Mouse (Mus musculus): ENCODE results near the gene Zfp408. TPM values are rescaled to one million over a fixed set of nuclear protein-coding genes. Genes with fewer than 3 reads are reported as not detected.

Gene Zfp408
- 0.56 and 0.74 TPM in 2 replicates for polyA plus RNA-seq (2012)

DNA sequence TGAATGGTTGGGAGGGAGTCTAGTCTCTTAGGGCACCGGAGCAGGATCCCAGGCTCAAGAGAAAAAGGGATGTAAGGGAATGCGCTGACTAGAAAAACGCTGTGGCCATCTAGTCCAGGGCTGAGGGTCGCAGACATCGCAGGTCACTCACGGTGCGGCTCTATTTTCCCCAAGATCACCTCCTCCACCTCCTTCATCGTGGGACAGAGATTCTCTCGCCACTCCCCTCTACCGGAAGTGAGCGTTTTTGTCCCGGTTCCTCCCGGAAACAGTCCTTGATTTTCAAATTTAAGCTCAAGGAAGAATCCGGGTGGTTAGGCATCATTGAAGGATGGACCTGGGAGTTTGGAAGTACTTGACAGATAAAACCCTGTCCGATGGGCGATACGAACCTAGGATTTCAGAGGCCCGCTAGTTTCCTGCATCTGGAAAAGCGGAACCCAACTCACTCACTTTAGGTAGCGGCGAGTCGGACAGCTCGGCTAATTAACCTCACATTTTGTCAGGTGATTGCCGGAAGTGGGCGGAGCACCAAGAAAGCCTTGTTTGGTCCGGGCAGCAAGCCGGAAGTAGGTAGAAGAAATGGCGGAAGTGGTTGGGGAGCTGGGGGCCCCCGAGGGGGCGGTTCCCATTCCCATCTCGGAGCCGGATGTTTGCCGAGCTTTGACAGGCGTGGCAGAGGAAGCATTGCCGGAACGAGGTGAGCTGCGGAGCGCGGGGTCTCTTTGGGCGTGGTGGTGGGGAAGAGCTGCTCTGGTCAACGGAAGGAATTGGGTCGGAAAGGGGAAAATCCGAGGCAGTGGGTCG, at the start of gene Zfp408, which contains the start of gene Arhgap1:
Gene Zfp408, minus strand, starts transcription at position 239 of the 807 bp plus-strand sequence.
Gene Arhgap1, plus strand, starts transcription at position 308 of the 807 bp plus-strand sequence.
- Histone ChIP-seq H3K9me3 (ENCODE audit: control insufficient read depth, low read length) (0 out of 2 replicates have a peak, but pooled peaks cover 2% of the 10 kb centered on the region), H3K4me3 (replicated peaks) (peak within 1 kb of the TSS; percentile 73), H3K36me3 (ENCODE audit: control insufficient read depth) (peaks cover 64% of the 10 kb centered on the region), H3K4me1 (ENCODE audit: control insufficient read depth) (peaks cover 46% of the 10 kb centered on the region), H3K27me3 (ENCODE audit: control insufficient read depth) (no peaks in the 10 kb centered on the region)
- TF ChIP-seq TAL1 (IDR thresholded peaks at IDR 0.05; ENCODE audit: low read length) (no peak), GATA1 (IDR thresholded peaks at IDR 0.05; ENCODE audit: low read length) (no peak)

DNA sequence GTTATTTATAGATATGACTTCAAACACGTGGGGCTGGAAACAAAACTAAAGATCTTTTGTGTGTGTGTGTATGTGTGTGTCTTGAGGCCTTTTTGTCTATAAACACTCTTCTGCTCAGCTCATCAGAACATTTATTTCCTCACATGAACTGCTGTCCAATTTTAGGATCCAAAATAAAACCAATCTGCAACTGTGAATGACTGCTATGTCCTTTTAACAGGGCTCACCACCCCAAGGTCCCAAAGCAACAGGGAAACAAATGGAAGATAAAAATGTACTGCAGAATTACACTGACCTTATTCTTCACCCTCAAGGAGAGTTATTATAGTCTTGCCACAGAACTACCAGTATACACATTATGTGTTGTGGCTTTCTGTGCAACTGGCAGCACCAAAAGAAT, 49.6 kb upstream of the Zfp408 start:
- Histone ChIP-seq H3K36me3 (ENCODE audit: control insufficient read depth) (peaks cover 12% of the 10 kb centered on the region), H3K9me3 (ENCODE audit: control insufficient read depth, low read length) (no peaks in the 10 kb centered on the region), H3K27me3 (ENCODE audit: control insufficient read depth) (no peaks in the 10 kb centered on the region), H3K4me1 (ENCODE audit: control insufficient read depth) (no peaks in the 10 kb centered on the region), H3K4me3 (replicated peaks) (no peak overlapping the region)
- TF ChIP-seq GATA1 (IDR thresholded peaks at IDR 0.05; ENCODE audit: low read length) (no peak), TAL1 (IDR thresholded peaks at IDR 0.05; ENCODE audit: low read length) (no peak)

DNA sequence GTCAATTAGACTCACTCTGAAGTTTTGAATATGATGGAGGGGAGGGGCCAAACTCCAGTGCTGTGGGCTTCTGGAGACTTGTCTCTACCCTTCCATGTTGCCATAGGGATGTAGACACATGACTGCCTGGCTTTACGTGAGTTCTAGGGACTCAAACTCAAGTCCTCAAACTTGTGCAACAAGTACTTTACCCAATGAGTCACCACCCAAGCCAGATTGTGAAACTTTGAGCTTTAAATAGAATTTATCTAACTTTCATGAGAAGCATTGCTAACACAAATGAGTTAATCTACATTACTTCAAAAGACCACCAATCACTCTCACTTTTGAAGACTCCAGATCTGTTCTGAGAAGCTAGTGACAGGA, 46.6 kb upstream of the Zfp408 start:
- no peaks in the 10 kb centered on the region for H3K27me3 ChIP-seq (ENCODE audit: control insufficient read depth)
- no peaks in the 10 kb centered on the region for H3K9me3 ChIP-seq (ENCODE audit: control insufficient read depth, low read length)
- TF ChIP-seq GATA1 (IDR thresholded peaks at IDR 0.05; ENCODE audit: low read length) (no peak), TAL1 (IDR thresholded peaks at IDR 0.05; ENCODE audit: low read length) (no peak)
- H3K36me3 ChIP-seq (ENCODE audit: control insufficient read depth): peaks cover 32% of the 10 kb centered on the region
- no peak overlapping the region for H3K4me3 ChIP-seq (replicated peaks)
- H3K4me1 ChIP-seq (ENCODE audit: control insufficient read depth): no peaks in the 10 kb centered on the region

DNA sequence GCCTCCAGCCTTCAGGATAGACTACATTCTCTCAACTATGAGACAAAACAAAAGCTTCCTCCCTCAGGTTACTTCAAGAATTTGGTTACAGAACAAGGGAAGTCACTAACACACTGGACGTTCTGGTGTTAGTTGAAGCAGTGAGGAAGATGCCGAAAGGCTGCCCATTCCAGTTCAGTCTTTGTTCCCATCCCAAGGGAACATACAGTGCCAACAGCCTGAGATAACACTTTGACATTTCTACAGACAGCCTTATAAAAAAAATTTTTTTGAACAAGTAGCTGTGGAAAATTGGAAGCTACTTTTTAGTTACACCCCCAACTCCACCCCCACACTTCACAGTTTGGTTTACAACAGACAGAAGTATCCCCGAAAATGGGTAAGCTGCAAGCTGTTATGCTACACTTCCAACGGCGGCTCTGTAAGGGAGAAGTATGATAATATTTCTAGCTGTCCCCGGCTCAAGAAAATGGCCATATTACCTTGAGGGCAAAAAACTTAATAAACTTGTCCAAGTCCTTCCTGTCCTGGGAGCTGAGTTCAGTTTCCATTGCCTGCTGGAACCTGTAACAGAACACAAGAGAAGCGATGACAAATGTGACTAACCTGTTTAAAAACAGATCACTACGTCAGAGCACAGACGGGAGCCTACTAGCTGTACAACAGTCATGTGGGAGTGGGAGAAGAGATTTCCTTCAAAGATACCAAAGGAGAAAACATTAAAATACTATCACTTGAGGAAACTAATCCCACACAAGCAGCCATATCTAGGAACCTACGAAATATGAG, 46.0 kb upstream of the Zfp408 start:
- no peak overlapping the region for H3K4me3 ChIP-seq (replicated peaks)
- no peaks in the 10 kb centered on the region for H3K4me1 ChIP-seq (ENCODE audit: control insufficient read depth)
- TF ChIP-seq TAL1 (IDR thresholded peaks at IDR 0.05; ENCODE audit: low read length) (no peak), GATA1 (IDR thresholded peaks at IDR 0.05; ENCODE audit: low read length) (no peak)
- H3K36me3 ChIP-seq (ENCODE audit: control insufficient read depth): peaks cover 36% of the 10 kb centered on the region
- H3K9me3 ChIP-seq (ENCODE audit: control insufficient read depth, low read length): no peaks in the 10 kb centered on the region
- no peaks in the 10 kb centered on the region for H3K27me3 ChIP-seq (ENCODE audit: control insufficient read depth)

DNA sequence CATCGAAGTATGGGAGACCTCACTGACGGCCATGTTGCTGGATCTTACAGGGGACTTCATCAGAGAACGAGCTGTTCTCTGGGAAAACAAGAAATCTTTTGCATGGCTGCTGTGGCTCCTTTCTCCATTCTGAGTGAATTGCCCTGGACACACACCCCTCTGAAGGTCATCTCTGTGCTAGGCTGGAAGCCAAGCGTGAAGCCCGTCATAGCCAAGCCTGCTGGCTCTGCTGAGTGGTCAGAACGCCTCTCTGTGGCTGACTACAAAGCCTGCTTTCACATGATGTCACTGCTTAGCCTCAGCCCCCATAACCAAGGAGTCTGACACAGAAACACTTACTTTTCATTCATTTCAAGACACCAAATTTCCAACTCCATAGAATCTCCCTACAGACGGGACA, 39.9 kb upstream of the Zfp408 start:
- H3K9me3 ChIP-seq (ENCODE audit: control insufficient read depth, low read length): no peaks in the 10 kb centered on the region
- H3K4me3 ChIP-seq (replicated peaks): no peak overlapping the region
- no peaks in the 10 kb centered on the region for H3K4me1 ChIP-seq (ENCODE audit: control insufficient read depth)
- H3K36me3 ChIP-seq (ENCODE audit: control insufficient read depth): peaks cover 72% of the 10 kb centered on the region
- TF ChIP-seq TAL1 (IDR thresholded peaks at IDR 0.05; ENCODE audit: low read length): no peak
- no peak for TF ChIP-seq GATA1 (IDR thresholded peaks at IDR 0.05; ENCODE audit: low read length)
- no peaks in the 10 kb centered on the region for H3K27me3 ChIP-seq (ENCODE audit: control insufficient read depth)

DNA sequence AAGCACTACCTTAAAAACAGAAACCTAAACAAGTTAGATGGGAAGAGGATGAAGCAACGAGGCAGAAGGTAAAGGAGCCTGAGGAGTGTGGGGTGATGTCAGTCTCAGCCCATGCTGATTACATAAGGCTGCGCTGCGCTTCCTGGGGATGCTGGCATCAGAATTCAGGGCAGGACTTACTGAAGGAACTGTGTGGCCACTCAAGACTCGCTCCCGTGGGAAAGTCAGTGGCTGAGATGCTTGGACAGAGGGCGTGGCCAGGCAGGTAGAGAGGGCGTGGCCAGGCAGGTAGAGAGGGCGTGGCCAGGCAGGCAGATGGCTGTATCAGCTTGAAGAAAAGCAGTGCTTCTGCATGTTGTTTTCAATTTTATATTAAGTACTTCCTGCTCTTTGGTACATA, 34.3 kb upstream of the Zfp408 start:
- H3K4me3 ChIP-seq (replicated peaks): no peak overlapping the region
- H3K27me3 ChIP-seq (ENCODE audit: control insufficient read depth): no peaks in the 10 kb centered on the region
- no peak for TF ChIP-seq TAL1 (IDR thresholded peaks at IDR 0.05; ENCODE audit: low read length)
- no peak for TF ChIP-seq GATA1 (IDR thresholded peaks at IDR 0.05; ENCODE audit: low read length)
- peaks cover 91% of the 10 kb centered on the region for H3K36me3 ChIP-seq (ENCODE audit: control insufficient read depth)
- no peaks in the 10 kb centered on the region for H3K9me3 ChIP-seq (ENCODE audit: control insufficient read depth, low read length)
- H3K4me1 ChIP-seq (ENCODE audit: control insufficient read depth): peaks cover 7% of the 10 kb centered on the region

DNA sequence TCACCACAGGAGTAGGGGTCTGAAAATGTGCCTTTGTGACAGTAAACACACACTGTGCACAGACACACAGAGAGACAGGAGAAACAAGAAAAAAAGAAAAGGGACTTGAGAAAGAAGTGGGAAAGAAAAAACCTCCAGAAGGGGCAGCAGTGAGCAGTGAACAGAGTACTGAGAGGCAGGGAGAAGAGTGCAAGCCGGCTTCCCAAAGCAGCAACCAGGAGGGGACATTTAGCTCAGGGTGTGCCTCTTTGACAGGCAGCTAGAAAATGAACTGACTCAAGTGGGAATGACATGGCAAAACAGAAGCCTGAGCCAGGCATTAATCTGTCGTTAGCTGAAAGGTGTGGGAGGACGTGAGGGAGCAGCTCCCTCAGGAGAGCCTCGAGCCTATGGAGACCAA, 33.3 kb upstream of the Zfp408 start:
- no peaks in the 10 kb centered on the region for H3K9me3 ChIP-seq (ENCODE audit: control insufficient read depth, low read length)
- peaks cover 92% of the 10 kb centered on the region for H3K36me3 ChIP-seq (ENCODE audit: control insufficient read depth)
- TF ChIP-seq TAL1 (IDR thresholded peaks at IDR 0.05; ENCODE audit: low read length) (no peak), GATA1 (IDR thresholded peaks at IDR 0.05; ENCODE audit: low read length) (no peak)
- H3K4me1 ChIP-seq (ENCODE audit: control insufficient read depth): peaks cover 7% of the 10 kb centered on the region
- H3K27me3 ChIP-seq (ENCODE audit: control insufficient read depth): no peaks in the 10 kb centered on the region
- H3K4me3 ChIP-seq (replicated peaks): no peak overlapping the region

DNA sequence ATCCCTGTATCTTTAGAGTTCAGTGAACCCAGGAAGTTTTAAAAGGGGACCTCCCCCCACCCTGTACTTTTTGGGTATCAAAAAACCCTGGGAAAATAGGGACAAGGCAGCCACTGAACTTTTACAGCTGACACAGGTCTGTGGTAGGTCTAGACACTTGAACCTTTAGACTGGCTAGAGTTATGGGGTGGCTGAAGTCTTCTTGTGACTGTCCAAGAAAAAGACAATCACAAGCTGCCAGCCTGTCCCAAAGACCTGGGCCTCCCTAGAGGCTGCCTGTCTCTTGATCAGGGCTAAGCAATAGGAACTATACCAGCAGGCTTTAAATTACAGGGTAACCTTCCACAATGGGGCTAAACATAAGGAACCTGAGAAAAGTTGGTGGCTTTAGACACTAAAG, 27.4 kb upstream of the Zfp408 start:
- Histone ChIP-seq H3K4me3 (replicated peaks) (no peak overlapping the region), H3K4me1 (ENCODE audit: control insufficient read depth) (no peaks in the 10 kb centered on the region), H3K27me3 (ENCODE audit: control insufficient read depth) (no peaks in the 10 kb centered on the region), H3K36me3 (ENCODE audit: control insufficient read depth) (peaks cover 94% of the 10 kb centered on the region), H3K9me3 (ENCODE audit: control insufficient read depth, low read length) (no peaks in the 10 kb centered on the region)
- TF ChIP-seq GATA1 (IDR thresholded peaks at IDR 0.05; ENCODE audit: low read length) (no peak), TAL1 (IDR thresholded peaks at IDR 0.05; ENCODE audit: low read length) (no peak)

DNA sequence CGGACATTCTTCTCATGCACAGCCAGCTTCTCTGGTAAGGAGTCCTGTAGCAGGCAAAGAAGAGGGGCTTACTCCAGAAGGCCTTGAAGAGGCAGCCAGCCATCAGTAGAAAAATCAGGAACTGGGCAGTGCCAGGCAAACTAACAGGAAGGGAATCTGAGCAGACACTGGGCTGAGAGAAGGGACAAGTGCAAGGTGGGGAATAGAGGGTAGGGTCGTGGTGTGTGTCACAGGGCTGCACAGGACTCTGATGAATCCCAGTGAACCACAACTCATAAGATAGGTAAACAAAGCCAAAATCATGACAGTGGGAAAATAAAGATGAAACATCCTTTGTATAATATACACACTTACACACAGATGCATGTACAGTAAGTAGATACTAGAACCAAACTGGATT, 26.8 kb upstream of the Zfp408 start:
- Histone ChIP-seq H3K27me3 (ENCODE audit: control insufficient read depth) (no peaks in the 10 kb centered on the region), H3K36me3 (ENCODE audit: control insufficient read depth) (peaks cover 94% of the 10 kb centered on the region), H3K9me3 (ENCODE audit: control insufficient read depth, low read length) (no peaks in the 10 kb centered on the region), H3K4me3 (replicated peaks) (no peak overlapping the region), H3K4me1 (ENCODE audit: control insufficient read depth) (no peaks in the 10 kb centered on the region)
- TF ChIP-seq GATA1 (IDR thresholded peaks at IDR 0.05; ENCODE audit: low read length) (no peak), TAL1 (IDR thresholded peaks at IDR 0.05; ENCODE audit: low read length) (no peak)
